Comparison of ENCODE assay signal across 8 mouse cellular contexts in genomic region chr11:108922511-108923187, GRCm38 (mm10). TPM values are rescaled to one million over a fixed set of nuclear protein-coding genes. Genes with fewer than 3 reads are reported as not detected.
DNase-seq lines count a peak whose midpoint lies in the region; ATAC-seq and TF ChIP-seq lines count a peak whose summit lies in the region.

No protein-coding gene starts in this region.

- 2% methylated on average over 32 of the region's 32 CpGs for WGBS in lung, adult 2 months
- under 1% methylated on average over 32 of the region's 32 CpGs for WGBS in embryonic facial prominence, embryonic 13.5 days
- WGBS in limb, embryonic 10.5 days = under 1% methylated on average over 32 of the region's 32 CpGs
- 1% methylated on average over 30 of the region's 32 CpGs for WGBS in neural tube, embryonic 15.5 days

- peak overlapping the region; percentile 100 for H3K27ac ChIP-seq in embryonic facial prominence, embryonic 13.5 days
- H3K27ac ChIP-seq in limb, embryonic 10.5 days = peak overlapping the region; percentile 98
- H3K27ac ChIP-seq in neural tube, embryonic 15.5 days (replicated peaks) = peak overlapping the region; percentile 98

- no peak for TF ChIP-seq POLR2A in lung, adult 2 months (IDR thresholded peaks at IDR 0.05; ENCODE audit: borderline replicate concordance, extremely low read depth, low read depth, low read length)

- H3K4me1 ChIP-seq in lung, adult 2 months (ENCODE audit: control insufficient read depth, insufficient read depth, low read length) = peaks cover 16% of the 10 kb centered on the region
- peaks cover 56% of the 10 kb centered on the region for H3K4me1 ChIP-seq in embryonic facial prominence, embryonic 13.5 days
- H3K4me1 ChIP-seq in limb, embryonic 10.5 days = peaks cover 81% of the 10 kb centered on the region
- peaks cover 74% of the 10 kb centered on the region for H3K4me1 ChIP-seq in neural tube, embryonic 15.5 days

- H3K9ac ChIP-seq in embryonic facial prominence, embryonic 13.5 days = peak overlapping the region; percentile 97
- H3K9ac ChIP-seq in neural tube, embryonic 15.5 days (replicated peaks) = peak overlapping the region; percentile 92

- no peak for TF ChIP-seq CTCF in lung, adult 2 months (IDR thresholded peaks at IDR 0.05; ENCODE audit: insufficient read depth, low read length)

- no peaks in the 10 kb centered on the region for H3K9me3 ChIP-seq in embryonic facial prominence, embryonic 13.5 days
- no peaks in the 10 kb centered on the region for H3K9me3 ChIP-seq in limb, embryonic 10.5 days (replicated peaks)
- H3K9me3 ChIP-seq in neural tube, embryonic 15.5 days (replicated peaks) = no peaks in the 10 kb centered on the region

- H3K27me3 ChIP-seq in embryonic facial prominence, embryonic 13.5 days = no peaks in the 10 kb centered on the region
- H3K27me3 ChIP-seq in limb, embryonic 10.5 days (ENCODE audit: low read depth, poor library complexity, severe bottlenecking) = no peaks in the 10 kb centered on the region
- H3K27me3 ChIP-seq in neural tube, embryonic 15.5 days (replicated peaks) = no peaks in the 10 kb centered on the region

- no peak for ATAC-seq in embryonic facial prominence, embryonic 13.5 days (ENCODE audit: insufficient number of reproducible peaks, insufficient read depth, low FRiP score, low TSS enrichment, low read depth)
- no peak for ATAC-seq in neural tube, embryonic 15.5 days (ENCODE audit: low FRiP score)

- no peak for DNase-seq in lung, adult 2 months
- DNase-seq in lung, postnatal 25 days (ENCODE audit: low spot score) = no peak
- DNase-seq in limb, embryonic 10.5 days (ENCODE audit: low spot score) = peak; percentile 72
- DNase-seq in right cerebral cortex, postnatal 14 days = no peak
- DNase-seq in cerebellum, adult 18-20 months = no peak
- DNase-seq in urinary bladder, postnatal 36 days (ENCODE audit: low spot score in 2 of 2) = no peak

- H3K4me2 ChIP-seq in embryonic facial prominence, embryonic 13.5 days = peak overlapping the region; percentile 90
- H3K4me2 ChIP-seq in neural tube, embryonic 15.5 days = peak overlapping the region; percentile 92

- peak overlapping the region; percentile 87 for H3K4me3 ChIP-seq in lung, adult 2 months (replicated peaks; ENCODE audit: extremely low read depth, low read depth, low read length)
- peak overlapping the region; percentile 91 for H3K4me3 ChIP-seq in embryonic facial prominence, embryonic 13.5 days
- H3K4me3 ChIP-seq in limb, embryonic 10.5 days = peak overlapping the region; percentile 95
- H3K4me3 ChIP-seq in neural tube, embryonic 15.5 days (replicated peaks) = peak overlapping the region; percentile 94

- peaks cover 9% of the 10 kb centered on the region; the same call in 1 of the 2 replicates for H3K36me3 ChIP-seq in embryonic facial prominence, embryonic 13.5 days
- H3K36me3 ChIP-seq in limb, embryonic 10.5 days = peaks cover 33% of the 10 kb centered on the region
- no peaks in the 10 kb centered on the region for H3K36me3 ChIP-seq in neural tube, embryonic 15.5 days

RNA-seq across cellular contexts. Expression of gene Axin2, which starts 2.5 kb away (rescaled TPM):
- 14.4 and 17.9 TPM in 2 replicates for polyA plus RNA-seq in lung, adult 2 months (2012; rRNA removed)
- 17.4 and 25.1 TPM in 2 replicates for polyA plus RNA-seq in embryonic facial prominence, embryonic 13.5 days (2015; fragmentation: Nextera tagmentation; extraction: Ambion mirVana)
- polyA plus RNA-seq in limb, embryonic 10.5 days (2016; fragmentation: Nextera tagmentation; extraction: Ambion mirVana) = 13.1 and 13.4 TPM in 2 replicates
- 6.1 and 6.3 TPM in 2 replicates for polyA plus RNA-seq in neural tube, embryonic 15.5 days (2015; fragmentation: Nextera tagmentation; extraction: Ambion mirVana)
